Comparison of ENCODE assay signal across 8 mouse cellular contexts in the genomic region with DNA sequence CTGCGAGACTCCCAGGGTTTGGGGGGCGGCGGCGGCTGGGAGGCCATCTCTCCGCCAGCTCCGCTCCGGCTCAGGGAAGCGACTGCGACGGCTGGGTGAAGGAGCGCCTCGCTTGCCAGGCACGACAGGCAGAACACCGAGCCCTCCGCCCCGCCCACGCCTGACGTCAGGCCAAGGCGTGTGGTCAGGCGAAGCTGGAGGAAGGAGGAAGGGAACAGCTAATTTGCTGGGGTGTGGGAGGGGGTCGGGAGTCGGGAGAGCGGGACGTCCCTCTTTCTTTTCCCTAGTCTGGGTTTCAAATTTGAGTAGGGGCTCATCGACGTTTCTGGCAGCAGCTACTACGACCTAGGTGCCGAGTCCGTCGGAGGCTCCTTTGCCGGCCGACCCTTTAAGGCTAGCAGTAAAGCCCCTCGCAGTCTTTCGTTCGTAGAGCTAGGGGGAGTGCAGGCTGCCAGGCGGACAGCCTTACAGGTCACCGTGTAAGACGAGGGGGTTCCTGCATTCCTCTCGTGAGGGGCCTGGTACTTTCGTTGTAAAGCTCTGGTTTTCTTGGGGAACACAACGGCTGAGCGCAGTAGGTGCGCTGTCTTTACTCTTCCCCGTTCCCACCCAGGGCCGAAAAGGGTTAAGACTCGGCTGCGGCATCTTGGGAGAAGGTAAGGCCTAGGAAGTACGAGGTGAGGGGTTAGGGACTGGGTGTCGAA. TPM values are rescaled to one million over a fixed set of nuclear protein-coding genes. Genes with fewer than 3 reads are reported as not detected.
DNase-seq lines count a peak whose midpoint lies in the region; ATAC-seq and TF ChIP-seq lines count a peak whose summit lies in the region.

A gene (minus strand): TSS at position 162 of the 704 bp plus-strand sequence.

- H3K27me3 ChIP-seq in heart, embryonic 11.5 days (ENCODE audit: control insufficient read depth, insufficient read depth, low read length), result no peaks in the 10 kb centered on the region
- H3K27me3 ChIP-seq in kidney, embryonic 16.5 days (ENCODE audit: insufficient read depth, low read length), result no peaks in the 10 kb centered on the region
- H3K27me3 ChIP-seq in liver, adult 2 months (ENCODE audit: control insufficient read depth, insufficient read depth, low read length), result no peaks in the 10 kb centered on the region
- H3K27me3 ChIP-seq in myocyte (ENCODE audit: control insufficient read depth, insufficient read depth, insufficient read length), result no peaks in the 10 kb centered on the region
- H3K27me3 ChIP-seq in splenic B cell, adult 2 months (ENCODE audit: control insufficient read depth, insufficient read depth, low read length, poor library complexity, severe bottlenecking), result no peaks in the 10 kb centered on the region

- H3K9me3 ChIP-seq in heart, embryonic 11.5 days (replicated peaks; ENCODE audit: control insufficient read depth, low read length), result no peaks in the 10 kb centered on the region
- no peaks in the 10 kb centered on the region for H3K9me3 ChIP-seq in kidney, embryonic 16.5 days (ENCODE audit: low read length)

- TF ChIP-seq CTCF in liver, adult 2 months (IDR thresholded peaks at IDR 0.05; ENCODE audit: low read depth, low read length), result no peak

- peak within 1 kb of the TSS; percentile 91 for H3K4me3 ChIP-seq in heart, embryonic 11.5 days (ENCODE audit: low read depth, low read length)
- H3K4me3 ChIP-seq in kidney, embryonic 16.5 days (ENCODE audit: low read length), result peak within 1 kb of the TSS; percentile 69
- peak within 1 kb of the TSS; percentile 85 for H3K4me3 ChIP-seq in liver, adult 2 months (ENCODE audit: insufficient read depth, low read depth, low read length)
- H3K4me3 ChIP-seq in myocyte, result peak within 1 kb of the TSS; percentile 83

- H3K79me2 ChIP-seq in liver, adult 2 months (ENCODE audit: control insufficient read depth, insufficient read depth, low read length), result peaks cover 6% of the 10 kb centered on the region; the same call in 1 of the 2 replicates
- H3K79me2 ChIP-seq in myocyte (ENCODE audit: control insufficient read depth, insufficient read depth), result peaks cover 56% of the 10 kb centered on the region

- no peaks in the 10 kb centered on the region for H3K36me3 ChIP-seq in heart, embryonic 11.5 days (ENCODE audit: control insufficient read depth, insufficient read depth, low read length)
- 0 out of 2 replicates have a peak, but pooled peaks cover 4% of the 10 kb centered on the region for H3K36me3 ChIP-seq in kidney, embryonic 16.5 days (ENCODE audit: insufficient read depth, low read length)
- peaks cover 2% of the 10 kb centered on the region; the same call in 1 of the 2 replicates for H3K36me3 ChIP-seq in liver, adult 2 months (ENCODE audit: control insufficient read depth, insufficient read depth, low read length)
- peaks cover 10% of the 10 kb centered on the region for H3K36me3 ChIP-seq in myocyte (ENCODE audit: control insufficient read depth, insufficient read depth)
- H3K36me3 ChIP-seq in splenic B cell, adult 2 months (ENCODE audit: control insufficient read depth, insufficient read depth, low read length, poor library complexity, severe bottlenecking), result peaks cover 2% of the 10 kb centered on the region; the same call in 1 of the 2 replicates

- peak; percentile 93 for TF ChIP-seq POLR2A in liver, adult 2 months (IDR thresholded peaks at IDR 0.05; ENCODE audit: extremely low read depth, insufficient read depth, low read length)
- peak; percentile 86 for TF ChIP-seq POLR2A in myocyte (IDR thresholded peaks at IDR 0.05; ENCODE audit: insufficient read length, low read depth)

- peak within 1 kb of the TSS; percentile 57 for H3K4me2 ChIP-seq in heart, embryonic 11.5 days
- H3K4me2 ChIP-seq in kidney, embryonic 16.5 days (replicated peaks; ENCODE audit: low read depth, low read length), result peak within 1 kb of the TSS; percentile 74
- peak within 1 kb of the TSS; percentile 93 for H3K4me2 ChIP-seq in myocyte (ENCODE audit: low read depth)

- H3ac ChIP-seq in myocyte (ENCODE audit: control insufficient read depth, insufficient read length), result peak within 1 kb of the TSS; percentile 68

- WGBS in heart, embryonic 11.5 days (ENCODE audit: insufficient replicate concordance), result 0% methylated on average over 49 of the region's 49 CpGs
- 0% methylated on average over 47 of the region's 49 CpGs for WGBS in kidney, embryonic 16.5 days
- under 1% methylated on average over 49 of the region's 49 CpGs for WGBS in liver, adult 2 months

- peak; percentile 98 for ATAC-seq in erythroblast, adult 5-6 weeks (replicated peaks; ENCODE audit: low FRiP score, poor library complexity, severe bottlenecking)
- ATAC-seq in heart, embryonic 11.5 days (replicated peaks; ENCODE audit: insufficient number of reproducible peaks, low FRiP score, low TSS enrichment), result peak; percentile 97
- ATAC-seq in kidney, embryonic 16.5 days (ENCODE audit: low FRiP score, low TSS enrichment), result peak; percentile 99

- peak within 1 kb of the TSS; percentile 92 for H3K9ac ChIP-seq in heart, embryonic 11.5 days (ENCODE audit: low read depth, low read length)
- H3K9ac ChIP-seq in kidney, embryonic 16.5 days (replicated peaks; ENCODE audit: low read length), result peak within 1 kb of the TSS; percentile 85
- peak within 1 kb of the TSS; percentile 90 for H3K9ac ChIP-seq in liver, adult 2 months (ENCODE audit: low read depth, low read length)

- peak within 1 kb of the TSS; percentile 95 for H3K27ac ChIP-seq in heart, embryonic 11.5 days (ENCODE audit: low read depth, low read length)
- peak within 1 kb of the TSS; percentile 95 for H3K27ac ChIP-seq in kidney, embryonic 16.5 days (ENCODE audit: low read length)
- peak within 1 kb of the TSS; percentile 93 for H3K27ac ChIP-seq in liver, adult 2 months (replicated peaks; ENCODE audit: insufficient read depth, low read depth, low read length)

- peaks cover 7% of the 10 kb centered on the region for H3K4me1 ChIP-seq in heart, embryonic 11.5 days (ENCODE audit: control insufficient read depth, insufficient read depth, low read length)
- peaks cover 12% of the 10 kb centered on the region for H3K4me1 ChIP-seq in kidney, embryonic 16.5 days (ENCODE audit: insufficient read depth, low read length)
- H3K4me1 ChIP-seq in liver, adult 2 months (ENCODE audit: control insufficient read depth, insufficient read depth, low read length), result peaks cover 10% of the 10 kb centered on the region

- peak; percentile 87 to 90 for DNase-seq in B cell, adult 2 months
- peak; percentile 96 for DNase-seq in brain, adult 2 months (ENCODE audit: low read depth, low spot score)
- peak; percentile 79 for DNase-seq in liver, adult 2 months (ENCODE audit: extremely low read depth, low read depth, low spot score)
- DNase-seq in splenic B cell, adult 2 months (ENCODE audit: low read depth, low spot score), result peak; percentile 86

TF ChIP-seq in myocyte, 11 proteins besides CTCF, POLR2A, EP300 and RAD21:
- TF ChIP-seq MAX (IDR thresholded peaks at IDR 0.05; ENCODE audit: low read depth) (no peak), CEBPB (IDR thresholded peaks at IDR 0.05; ENCODE audit: insufficient read depth, poor library complexity, severe bottlenecking) (no peak), REST (IDR thresholded peaks at IDR 0.05; ENCODE audit: insufficient read depth, insufficient read length) (no peak), TCF3 (IDR thresholded peaks at IDR 0.05; ENCODE audit: insufficient read length, low read depth) (no peak), SRF (IDR thresholded peaks at IDR 0.05; ENCODE audit: control insufficient read depth, insufficient read length, low read depth) (peak; percentile 57), POLR2AphosphoS2 (IDR thresholded peaks at IDR 0.05; ENCODE audit: insufficient read length, low read depth) (peak; percentile 62), USF1 (IDR thresholded peaks at IDR 0.05; ENCODE audit: low read depth) (no peak), E2F4 (IDR thresholded peaks at IDR 0.05; ENCODE audit: insufficient read depth) (no peak), MYOD1 (IDR thresholded peaks at IDR 0.05; ENCODE audit: control insufficient read depth in 1 of 3, insufficient read length in 2 of 3, low read depth in 2 of 3) (peak in 1 of 3 experiments; percentile 47), MYOG (IDR thresholded peaks at IDR 0.05; ENCODE audit: control insufficient read depth in 1 of 3, insufficient read depth in 1 of 3, insufficient read length in 2 of 3, low read depth in 2 of 3) (peak in 1 of 3 experiments; percentile 25), TCF12 (IDR thresholded peaks at IDR 0.05; ENCODE audit: insufficient read depth, poor library complexity, severe bottlenecking) (no peak)
TF ChIP-seq in myocyte: peak in this region for 4.

RNA-seq across cellular contexts. Expression of the gene that starts here (rescaled TPM):
- total RNA-seq in erythroblast, adult 5-6 weeks (2015; ENCODE audit: low replicate concordance), result 4.2 and 6.9 TPM in 2 replicates
- 2.5 and 2.6 TPM in 2 replicates for total RNA-seq in erythroblast, adult 5-6 weeks (2017; ENCODE audit: low replicate concordance)
- polyA plus RNA-seq in heart, embryonic 11.5 days (2014; fragmentation: Nextera tagmentation; extraction: Ambion mirVana), result 31.9 and 33.3 TPM in 2 replicates
- polyA plus RNA-seq in kidney, embryonic 16.5 days (2015; fragmentation: Nextera tagmentation; extraction: Ambion mirVana), result 24.5 and 29.8 TPM in 2 replicates
- 28.9 and 29.4 TPM in 2 replicates for total RNA-seq in liver, adult 2 months (2014; rRNA removed)
- 11.5 and 18.1 TPM in 2 replicates for polyA plus RNA-seq in liver, adult 2 months (2012; rRNA removed)
- polyA plus RNA-seq in myocyte (2012; fragmentation: generic; extraction: Trizol), result 12.3 TPM

Comparison
In these comparisons a context has a peak if more than half of its experiments do, and no peak if none do; other contexts are left out.
1. Peak in every context shown above with its lines: DNase-seq, ATAC-seq, H3K4me3 ChIP-seq and H3K27ac ChIP-seq.